Mouse (Mus musculus): ENCODE data around the gene Col23a1. TPM values are rescaled to one million over a fixed set of nuclear protein-coding genes. Genes with fewer than 3 reads are reported as not detected.
"Not testable (repeated sequence)": the region's sequence is repeated elsewhere in the genome, so short reads cannot be mapped to it uniquely, and the experiment has no call there.

Gene Col23a1
- polyA plus RNA-seq, 1 experiment from 2014 or later: 1.7 TPM

DNA sequence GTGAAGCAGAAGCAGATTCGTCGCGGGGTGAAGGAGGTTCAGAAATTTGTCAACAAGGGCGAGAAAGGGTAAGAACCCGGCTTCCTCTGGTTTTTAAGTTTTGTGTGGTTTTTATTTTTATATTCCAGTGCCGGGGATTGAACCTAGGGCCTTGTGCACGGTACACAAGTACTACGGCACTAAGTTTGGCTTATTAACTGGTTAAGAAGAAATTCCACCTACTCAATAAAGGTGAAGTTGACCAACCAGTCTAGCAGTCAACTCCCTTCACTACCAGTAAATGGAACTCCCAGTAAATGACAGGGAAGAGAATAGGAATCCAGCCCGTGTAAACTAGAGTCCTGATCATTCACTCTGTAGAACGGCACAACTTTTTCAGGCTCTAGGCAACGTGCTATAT, 330.4 kb downstream of the Col23a1 start:
- ATAC-seq: no peak

GRCm38 (mm10) chr11:51621776-51622175, 332.1 kb downstream of the Col23a1 start:
- H3K27ac ChIP-seq: no peak overlapping the region
- 94% methylated on average over 2 of the region's 2 CpGs for WGBS
- no peak overlapping the region for H3K4me3 ChIP-seq
- no peak overlapping the region for H3K9ac ChIP-seq
- H3K9me3 ChIP-seq (replicated peaks): no peaks in the 10 kb centered on the region
- peaks cover 13% of the 10 kb centered on the region for H3K4me1 ChIP-seq
- H3K36me3 ChIP-seq (ENCODE audit: poor library complexity, severe bottlenecking): peaks cover 55% of the 10 kb centered on the region
- H3K4me2 ChIP-seq: peak overlapping the region; percentile 10; the same call in 1 of the 2 replicates
- H3K27me3 ChIP-seq: no peaks in the 10 kb centered on the region
- ATAC-seq: no peak

More for the DNA sequence above, 330.4 kb downstream of the Col23a1 start:
- no peak overlapping the region for H3K27ac ChIP-seq
- no peaks in the 10 kb centered on the region for H3K27me3 ChIP-seq
- H3K9ac ChIP-seq: peak overlapping the region; percentile 78
- H3K4me2 ChIP-seq: peak overlapping the region; percentile 86
- H3K4me3 ChIP-seq: peak overlapping the region; percentile 92
- no peaks in the 10 kb centered on the region for H3K9me3 ChIP-seq (replicated peaks)
- H3K36me3 ChIP-seq (ENCODE audit: poor library complexity, severe bottlenecking): peaks cover 38% of the 10 kb centered on the region
- H3K4me1 ChIP-seq: peaks cover 22% of the 10 kb centered on the region
- WGBS: 3% methylated on average over 11 of the region's 11 CpGs

GRCm38 (mm10) chr11:51622971-51623491, 333.3 kb downstream of the Col23a1 start:
- Histone ChIP-seq H3K4me2 (no peak overlapping the region), H3K27ac (no peak overlapping the region), H3K4me1 (peaks cover 13% of the 10 kb centered on the region), H3K9me3 (replicated peaks) (no peaks in the 10 kb centered on the region), H3K9ac (no peak overlapping the region), H3K27me3 (no peaks in the 10 kb centered on the region), H3K36me3 (ENCODE audit: poor library complexity, severe bottlenecking) (peaks cover 67% of the 10 kb centered on the region), H3K4me3 (no peak overlapping the region)
- no peak for ATAC-seq
- 91% methylated on average over 7 of the region's 7 CpGs for WGBS

- H3K27me3 ChIP-seq: no peaks in the 10 kb centered on the region
- H3K27ac ChIP-seq: no peak overlapping the region
- no peak overlapping the region for H3K4me3 ChIP-seq
- no peak overlapping the region for H3K4me2 ChIP-seq
- no peak for ATAC-seq
- H3K9ac ChIP-seq: no peak overlapping the region
- H3K4me1 ChIP-seq: peaks cover 9% of the 10 kb centered on the region
- peaks cover 83% of the 10 kb centered on the region for H3K36me3 ChIP-seq (ENCODE audit: poor library complexity, severe bottlenecking)
- H3K9me3 ChIP-seq (replicated peaks): no peaks in the 10 kb centered on the region
- 85% methylated on average over 5 of the region's 5 CpGs for WGBS
Observed at GRCm38 (mm10) chr11:51625187-51625820, 335.6 kb downstream of the Col23a1 start.

DNA sequence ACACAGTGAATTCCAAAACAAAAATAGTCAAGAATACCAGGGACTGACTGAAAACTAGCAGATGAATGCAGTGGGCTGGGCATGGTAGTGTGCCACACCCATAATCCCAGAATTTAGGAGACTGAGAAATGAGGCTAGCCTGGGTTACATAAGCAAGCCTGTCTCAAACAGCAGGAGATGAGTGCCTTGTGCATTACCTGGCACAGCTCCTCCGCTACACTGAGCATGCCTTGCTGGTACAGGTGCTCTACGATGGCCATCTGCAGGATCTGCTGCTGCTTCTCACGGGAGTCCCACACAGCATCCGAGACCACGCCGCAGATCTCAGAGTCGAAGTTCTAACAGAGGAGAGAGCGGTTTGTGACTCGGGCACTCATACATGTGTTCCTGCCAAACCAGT, 337.7 kb downstream of the Col23a1 start:
- no peaks in the 10 kb centered on the region for H3K4me1 ChIP-seq
- H3K9me3 ChIP-seq (replicated peaks): no peaks in the 10 kb centered on the region
- no peak overlapping the region for H3K4me2 ChIP-seq
- no peak overlapping the region for H3K27ac ChIP-seq
- no peak overlapping the region for H3K9ac ChIP-seq
- H3K36me3 ChIP-seq (ENCODE audit: poor library complexity, severe bottlenecking): peaks cover 74% of the 10 kb centered on the region
- no peak overlapping the region for H3K4me3 ChIP-seq
- ATAC-seq: no peak
- no peaks in the 10 kb centered on the region for H3K27me3 ChIP-seq
- 94% methylated on average over 9 of the region's 9 CpGs for WGBS

DNA sequence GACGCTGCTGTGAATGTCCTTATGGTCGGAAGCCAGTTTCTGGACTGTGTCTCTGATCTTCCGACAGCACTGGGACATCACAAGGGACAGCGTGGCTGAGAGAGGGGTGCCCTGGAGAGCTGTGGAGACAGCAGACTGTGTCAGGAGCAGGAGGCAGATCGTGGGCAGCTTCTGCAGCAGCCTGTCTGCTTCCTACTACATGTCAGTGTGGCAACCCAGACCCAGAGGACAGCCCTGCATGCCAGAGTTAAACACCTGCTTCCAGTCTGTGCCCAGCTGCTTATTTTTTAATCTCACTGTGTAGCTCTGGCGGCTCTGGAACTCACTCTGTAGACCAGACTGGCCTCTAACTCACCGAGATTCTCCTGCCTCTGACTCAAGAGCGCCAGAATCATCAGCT, 338.2 kb downstream of the Col23a1 start:
- no peak for ATAC-seq
- peaks cover 70% of the 10 kb centered on the region for H3K36me3 ChIP-seq (ENCODE audit: poor library complexity, severe bottlenecking)
- H3K27ac ChIP-seq: no peak overlapping the region
- 88% methylated on average over 8 of the region's 8 CpGs for WGBS
- no peaks in the 10 kb centered on the region for H3K4me1 ChIP-seq
- H3K4me3 ChIP-seq: no peak overlapping the region
- H3K9me3 ChIP-seq (replicated peaks): no peaks in the 10 kb centered on the region
- no peak overlapping the region for H3K9ac ChIP-seq
- H3K27me3 ChIP-seq: no peaks in the 10 kb centered on the region
- no peak overlapping the region for H3K4me2 ChIP-seq

GRCm38 (mm10) chr11:51629651-51630314, 340.1 kb downstream of the Col23a1 start:
- WGBS: 88% methylated on average over 15 of the region's 15 CpGs
- no peak overlapping the region for H3K9ac ChIP-seq
- ATAC-seq: no peak
- peaks cover 51% of the 10 kb centered on the region for H3K36me3 ChIP-seq (ENCODE audit: poor library complexity, severe bottlenecking)
- no peak overlapping the region for H3K27ac ChIP-seq
- H3K4me2 ChIP-seq: no peak overlapping the region
- H3K27me3 ChIP-seq: no peaks in the 10 kb centered on the region
- H3K9me3 ChIP-seq (replicated peaks): no peaks in the 10 kb centered on the region
- H3K4me1 ChIP-seq: peaks cover 8% of the 10 kb centered on the region; the same call in 1 of the 2 replicates
- H3K4me3 ChIP-seq: no peak overlapping the region

- ATAC-seq: no peak
- Histone ChIP-seq H3K9me3 (replicated peaks) (no peaks in the 10 kb centered on the region), H3K4me1 (peaks cover 18% of the 10 kb centered on the region), H3K9ac (no peak overlapping the region), H3K4me2 (no peak overlapping the region), H3K36me3 (ENCODE audit: poor library complexity, severe bottlenecking) (peaks cover 26% of the 10 kb centered on the region), H3K4me3 (no peak overlapping the region), H3K27me3 (no peaks in the 10 kb centered on the region), H3K27ac (no peak overlapping the region)
- 90% methylated on average over 6 of the region's 6 CpGs for WGBS
Observed at GRCm38 (mm10) chr11:51632130-51632753, 342.5 kb downstream of the Col23a1 start.

DNA sequence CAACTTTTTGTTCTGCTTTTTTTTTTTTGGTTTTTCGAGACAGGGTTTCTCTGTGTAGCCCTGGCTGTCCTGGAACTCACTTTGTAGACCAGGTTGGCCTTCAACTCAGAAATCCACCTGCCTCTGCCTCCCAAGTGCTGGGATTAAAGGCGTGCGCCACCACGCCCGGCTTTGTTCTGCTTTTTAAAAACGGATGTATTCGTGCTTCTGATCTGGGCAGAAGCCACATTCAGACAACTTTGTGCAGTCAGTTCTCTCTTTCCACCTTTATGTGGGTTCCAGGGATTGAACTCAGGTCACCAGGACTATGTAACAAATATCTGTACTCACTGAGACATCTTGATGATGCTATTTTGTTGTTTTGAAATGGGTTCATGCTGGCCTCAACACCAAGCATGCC, 343.5 kb downstream of the Col23a1 start:
- H3K27me3 ChIP-seq; H3K9ac ChIP-seq; H3K27ac ChIP-seq; H3K4me3 ChIP-seq; ATAC-seq; H3K9me3 ChIP-seq (replicated peaks); H3K4me2 ChIP-seq: not testable (repeated sequence)
- Histone ChIP-seq H3K36me3 (ENCODE audit: poor library complexity, severe bottlenecking) (peaks cover 17% of the 10 kb centered on the region), H3K4me1 (peaks cover 22% of the 10 kb centered on the region)
- 92% methylated on average over 7 of the region's 7 CpGs for WGBS

Other genes starting within 250 kb of the Col23a1 start
- gene Olfr1375, start 241.8 kb upstream of the Col23a1 start, polyA plus RNA-seq (2015; fragmentation: Nextera tagmentation; extraction: Ambion mirVana): not detected in 2 replicates
- gene Zfp354a, start 230.7 kb upstream of the Col23a1 start, polyA plus RNA-seq (2015; fragmentation: Nextera tagmentation; extraction: Ambion mirVana): 10.0 and 11.5 TPM in 2 replicates
- gene Gm12569, start 69.4 kb upstream of the Col23a1 start, polyA plus RNA-seq (2015; fragmentation: Nextera tagmentation; extraction: Ambion mirVana): not detected in 2 replicates
- gene Clk4, start 28.2 kb upstream of the Col23a1 start, polyA plus RNA-seq (2015; fragmentation: Nextera tagmentation; extraction: Ambion mirVana): 145 and 153 TPM in 2 replicates
- 0.23 TPM in 1 of 2 replicates, not detected in the other for gene BC049762, start 26.9 kb upstream of the Col23a1 start, polyA plus RNA-seq (2015; fragmentation: Nextera tagmentation; extraction: Ambion mirVana)

Measured in forebrain, embryonic 13.5 days (tissue).